Mouse (Mus musculus) bone marrow macrophage, adult 2 months (primary cell): ENCODE data around the gene Ccdc126.

ENCODE experiments used
- CTCF ChIP-seq: IDR thresholded peaks from 2 replicates; pipeline ENCODE4 v1.5.1; 2012; ENCODE audit warnings: low read depth, mild to moderate bottlenecking, low read length, moderate library complexity
- POLR2A ChIP-seq: IDR thresholded peaks from 2 replicates; pipeline ENCODE4 v1.6.1; 2012; ENCODE audit warnings: mild to moderate bottlenecking, low read depth, low read length, borderline replicate concordance

GRCm38 (mm10) chr6:49354613-49355012, 35.5 kb downstream of the Ccdc126 start:
- TF ChIP-seq CTCF (no peak), POLR2A (no peak)
